Mouse (Mus musculus): ENCODE measurements at regions not wholly inside any gene's neighbourhood (a gene's known extent, or its start where the extent isn't known, plus 50 kb on each side); places are given as distances from the start of the nearest gene placed in this dataset.

DNA sequence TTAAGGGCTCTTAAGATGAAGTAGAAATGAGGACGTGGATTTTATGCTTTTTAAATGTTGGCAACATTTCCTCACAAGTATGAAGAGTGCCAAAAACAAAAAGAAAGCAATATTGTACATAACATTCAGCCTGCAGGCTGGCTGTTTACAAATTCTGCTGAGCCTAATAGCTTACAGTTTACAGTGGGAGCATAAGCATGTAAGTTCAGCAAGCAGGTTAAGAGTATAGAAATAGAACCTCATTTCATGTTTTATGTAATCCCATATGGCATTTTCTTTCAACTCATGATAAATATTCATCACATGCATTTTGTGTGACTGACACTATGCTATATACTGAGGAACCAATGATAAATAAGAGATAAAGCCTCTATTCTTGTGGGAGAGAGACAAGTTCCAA lies 1520.6 kb upstream of the Tenm4 start:
- H3K4me1 ChIP-seq (ENCODE audit: control insufficient read depth, insufficient read depth, low read length), result no peaks in the 10 kb centered on the region
- no peak for DNase-seq (ENCODE audit: extremely low read depth, low read depth, low spot score)
- H3K27me3 ChIP-seq (ENCODE audit: control insufficient read depth, insufficient read depth, low read length), result no peaks in the 10 kb centered on the region
- H3K4me3 ChIP-seq (ENCODE audit: insufficient read depth, low read depth, low read length), result no peak overlapping the region
- H3K27ac ChIP-seq (replicated peaks; ENCODE audit: insufficient read depth, low read depth, low read length), result no peak overlapping the region
- no peaks in the 10 kb centered on the region for H3K36me3 ChIP-seq (ENCODE audit: control insufficient read depth, insufficient read depth, low read length)
- no peaks in the 10 kb centered on the region for H3K79me2 ChIP-seq (ENCODE audit: control insufficient read depth, insufficient read depth, low read length)
- WGBS, result 13% methylated on average over 1 of the region's 1 CpGs
- TF ChIP-seq CTCF (IDR thresholded peaks at IDR 0.05; ENCODE audit: low read depth, low read length) (no peak), POLR2A (IDR thresholded peaks at IDR 0.05; ENCODE audit: extremely low read depth, insufficient read depth, low read length) (no peak)
- H3K9ac ChIP-seq (ENCODE audit: low read depth, low read length), result no peak overlapping the region

GRCm38 (mm10) chr7:94666392-94667155 lies 1504.5 kb upstream of the Tenm4 start:
- H3K9ac ChIP-seq (ENCODE audit: low read depth, low read length), result no peak overlapping the region
- 82% methylated on average over 4 of the region's 4 CpGs for WGBS
- H3K36me3 ChIP-seq (ENCODE audit: control insufficient read depth, insufficient read depth, low read length), result no peaks in the 10 kb centered on the region
- H3K4me3 ChIP-seq (ENCODE audit: insufficient read depth, low read depth, low read length), result no peak overlapping the region
- no peaks in the 10 kb centered on the region for H3K27me3 ChIP-seq (ENCODE audit: control insufficient read depth, insufficient read depth, low read length)
- DNase-seq (ENCODE audit: extremely low read depth, low read depth, low spot score), result no peak
- TF ChIP-seq CTCF (IDR thresholded peaks at IDR 0.05; ENCODE audit: low read depth, low read length) (no peak), POLR2A (IDR thresholded peaks at IDR 0.05; ENCODE audit: extremely low read depth, insufficient read depth, low read length) (no peak)
- H3K27ac ChIP-seq (replicated peaks; ENCODE audit: insufficient read depth, low read depth, low read length), result no peak overlapping the region
- H3K4me1 ChIP-seq (ENCODE audit: control insufficient read depth, insufficient read depth, low read length), result no peaks in the 10 kb centered on the region
- H3K79me2 ChIP-seq (ENCODE audit: control insufficient read depth, insufficient read depth, low read length), result no peaks in the 10 kb centered on the region; the same call in 1 of the 2 replicates

GRCm38 (mm10) chr7:94668296-94668695 lies 1502.8 kb upstream of the Tenm4 start:
- H3K9ac ChIP-seq (ENCODE audit: low read depth, low read length), result no peak overlapping the region
- no peaks in the 10 kb centered on the region for H3K36me3 ChIP-seq (ENCODE audit: control insufficient read depth, insufficient read depth, low read length)
- WGBS, result 17% methylated on average over 1 of the region's 1 CpGs
- H3K4me3 ChIP-seq (ENCODE audit: insufficient read depth, low read depth, low read length), result no peak overlapping the region
- no peaks in the 10 kb centered on the region for H3K27me3 ChIP-seq (ENCODE audit: control insufficient read depth, insufficient read depth, low read length)
- no peak overlapping the region for H3K27ac ChIP-seq (replicated peaks; ENCODE audit: insufficient read depth, low read depth, low read length)
- H3K4me1 ChIP-seq (ENCODE audit: control insufficient read depth, insufficient read depth, low read length), result no peaks in the 10 kb centered on the region
- TF ChIP-seq POLR2A (IDR thresholded peaks at IDR 0.05; ENCODE audit: extremely low read depth, insufficient read depth, low read length) (no peak), CTCF (IDR thresholded peaks at IDR 0.05; ENCODE audit: low read depth, low read length) (no peak)
- no peak for DNase-seq (ENCODE audit: extremely low read depth, low read depth, low spot score)
- H3K79me2 ChIP-seq (ENCODE audit: control insufficient read depth, insufficient read depth, low read length), result no peaks in the 10 kb centered on the region; the same call in 1 of the 2 replicates

DNA sequence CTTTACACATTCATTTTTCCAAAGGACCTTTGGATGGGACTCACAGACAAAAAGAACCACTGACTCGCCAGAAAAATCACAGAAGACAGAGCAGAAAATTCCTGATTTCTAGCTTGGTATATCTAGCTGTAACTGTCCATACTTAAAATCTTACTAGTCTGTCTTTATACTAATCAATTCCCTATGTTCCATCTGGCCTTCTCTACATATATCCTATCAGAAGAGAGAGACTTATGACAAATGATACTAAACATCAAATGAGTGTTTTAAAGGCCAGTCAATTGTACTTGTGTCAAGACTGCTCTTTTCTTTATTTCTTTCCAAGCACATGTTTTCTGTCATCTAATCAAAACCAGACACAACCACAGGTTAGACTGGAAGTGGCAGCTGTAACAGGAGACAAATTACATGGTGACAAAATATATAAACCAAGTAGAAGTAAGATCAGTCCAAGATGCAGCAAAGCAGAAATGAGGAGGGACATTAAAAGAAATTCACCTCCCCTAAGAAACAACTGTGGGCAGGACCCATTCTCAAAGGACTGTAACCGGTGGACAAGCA lies 1502.1 kb upstream of the Tenm4 start:
- 57% methylated on average over 2 of the region's 2 CpGs for WGBS
- no peak overlapping the region for H3K9ac ChIP-seq (ENCODE audit: low read depth, low read length)
- H3K36me3 ChIP-seq (ENCODE audit: control insufficient read depth, insufficient read depth, low read length), result no peaks in the 10 kb centered on the region
- no peak overlapping the region for H3K27ac ChIP-seq (replicated peaks; ENCODE audit: insufficient read depth, low read depth, low read length)
- H3K79me2 ChIP-seq (ENCODE audit: control insufficient read depth, insufficient read depth, low read length), result no peaks in the 10 kb centered on the region; the same call in 1 of the 2 replicates
- DNase-seq (ENCODE audit: extremely low read depth, low read depth, low spot score), result no peak
- H3K4me3 ChIP-seq (ENCODE audit: insufficient read depth, low read depth, low read length), result no peak overlapping the region
- no peaks in the 10 kb centered on the region for H3K4me1 ChIP-seq (ENCODE audit: control insufficient read depth, insufficient read depth, low read length)
- TF ChIP-seq POLR2A (IDR thresholded peaks at IDR 0.05; ENCODE audit: extremely low read depth, insufficient read depth, low read length) (no peak), CTCF (IDR thresholded peaks at IDR 0.05; ENCODE audit: low read depth, low read length) (no peak)
- no peaks in the 10 kb centered on the region for H3K27me3 ChIP-seq (ENCODE audit: control insufficient read depth, insufficient read depth, low read length)

DNA sequence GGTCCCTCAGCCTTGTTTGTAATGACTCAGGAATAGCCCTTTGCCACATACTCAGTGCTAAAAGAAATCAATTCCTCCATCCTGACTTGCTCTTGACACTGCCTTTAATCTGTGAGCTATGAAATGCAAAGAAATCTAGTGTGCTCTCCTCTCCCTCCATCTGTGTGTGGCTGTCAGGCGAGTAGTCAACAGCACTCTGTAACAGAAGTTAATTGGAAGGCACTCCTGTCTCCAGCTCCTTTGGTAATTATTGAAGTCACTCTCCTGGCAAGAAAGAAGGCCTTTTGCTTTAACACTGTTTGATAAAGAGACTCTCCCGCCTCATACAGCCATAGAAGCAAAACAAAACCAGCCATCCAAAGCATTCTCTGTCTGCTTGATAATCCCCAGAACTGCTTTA lies 1483.2 kb upstream of the Tenm4 start:
- no peak for TF ChIP-seq POLR2A (IDR thresholded peaks at IDR 0.05; ENCODE audit: extremely low read depth, insufficient read depth, low read length)
- no peak for TF ChIP-seq CTCF (IDR thresholded peaks at IDR 0.05; ENCODE audit: low read depth, low read length)
- no peaks in the 10 kb centered on the region for H3K36me3 ChIP-seq (ENCODE audit: control insufficient read depth, insufficient read depth, low read length)
- H3K27me3 ChIP-seq (ENCODE audit: control insufficient read depth, insufficient read depth, low read length), result no peaks in the 10 kb centered on the region
- H3K4me1 ChIP-seq (ENCODE audit: control insufficient read depth, insufficient read depth, low read length), result no peaks in the 10 kb centered on the region
- no peak overlapping the region for H3K9ac ChIP-seq (ENCODE audit: low read depth, low read length)
- H3K27ac ChIP-seq (replicated peaks; ENCODE audit: insufficient read depth, low read depth, low read length), result no peak overlapping the region
- WGBS, result 49% methylated on average over 2 of the region's 2 CpGs
- DNase-seq (ENCODE audit: extremely low read depth, low read depth, low spot score), result no peak
- H3K4me3 ChIP-seq (ENCODE audit: insufficient read depth, low read depth, low read length), result no peak overlapping the region
- H3K79me2 ChIP-seq (ENCODE audit: control insufficient read depth, insufficient read depth, low read length), result no peaks in the 10 kb centered on the region

DNA sequence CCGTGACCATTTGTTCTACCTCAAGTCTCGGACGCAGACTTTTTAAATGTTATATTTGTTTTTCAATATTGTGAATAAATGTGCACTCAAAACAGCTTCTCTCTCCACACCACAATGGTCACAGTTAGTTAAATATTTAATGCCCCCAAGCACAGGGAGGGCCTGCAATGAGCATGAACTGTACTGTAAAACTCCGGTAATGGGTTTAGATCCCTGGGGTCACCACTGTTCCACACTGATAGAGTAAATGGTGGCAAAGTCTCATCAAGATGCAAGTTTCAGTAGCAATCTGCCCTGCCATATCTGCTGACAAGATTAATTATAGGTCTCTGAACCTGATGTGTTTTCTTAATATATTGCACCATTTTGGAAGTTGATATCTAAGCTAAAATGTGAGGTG lies 1473.8 kb upstream of the Tenm4 start:
- no peak for TF ChIP-seq POLR2A (IDR thresholded peaks at IDR 0.05; ENCODE audit: extremely low read depth, insufficient read depth, low read length)
- TF ChIP-seq CTCF (IDR thresholded peaks at IDR 0.05; ENCODE audit: low read depth, low read length), result no peak
- H3K9ac ChIP-seq (ENCODE audit: low read depth, low read length), result no peak overlapping the region
- DNase-seq (ENCODE audit: extremely low read depth, low read depth, low spot score), result no peak
- H3K4me3 ChIP-seq (ENCODE audit: insufficient read depth, low read depth, low read length), result no peak overlapping the region
- WGBS, result 86% methylated on average over 4 of the region's 4 CpGs
- no peak overlapping the region for H3K27ac ChIP-seq (replicated peaks; ENCODE audit: insufficient read depth, low read depth, low read length)
- no peaks in the 10 kb centered on the region for H3K4me1 ChIP-seq (ENCODE audit: control insufficient read depth, insufficient read depth, low read length)
- no peaks in the 10 kb centered on the region for H3K79me2 ChIP-seq (ENCODE audit: control insufficient read depth, insufficient read depth, low read length)
- H3K27me3 ChIP-seq (ENCODE audit: control insufficient read depth, insufficient read depth, low read length), result no peaks in the 10 kb centered on the region
- no peaks in the 10 kb centered on the region for H3K36me3 ChIP-seq (ENCODE audit: control insufficient read depth, insufficient read depth, low read length)

Data from liver, adult 2 months (tissue).